Mouse (Mus musculus) cerebellum, adult 11-12 months (tissue): ENCODE results near the gene Sppl2b.

Experiments used
- DNase-seq: peaks from one replicate; pipeline ENCODE4 v3.0.0; 2022

Sppl2b gene

GRCm38 (mm10) chr10:80900318-80901247 is 45.5 kb downstream of the Sppl2b start, which contains the start of gene Timm13:
Timm13 (minus strand) TSS chr10:80900969.
- peak; percentile 99 for DNase-seq

GRCm38 (mm10) chr10:80901409-80902272 is 46.6 kb downstream of the Sppl2b start:
- DNase-seq, result peak; percentile 70

- peak; percentile 48 for DNase-seq
These were observed 47.3 kb downstream of the Sppl2b start for GRCm38 (mm10) chr10:80902273-80902940.

GRCm38 (mm10) chr10:80903282-80903681 is 48.2 kb downstream of the Sppl2b start:
- DNase-seq, result peak; percentile 64

- DNase-seq, result peak; percentile 66
These were observed 49.1 kb downstream of the Sppl2b start for GRCm38 (mm10) chr10:80904004-80904693.

GRCm38 (mm10) chr10:80904709-80905108 is 49.6 kb downstream of the Sppl2b start:
- peak; percentile 51 for DNase-seq

- DNase-seq, result no peak
These were observed 54.5 kb downstream of the Sppl2b start for GRCm38 (mm10) chr10:80909375-80910162.

- DNase-seq, result no peak
These were observed 56.3 kb downstream of the Sppl2b start for GRCm38 (mm10) chr10:80911354-80911753.

GRCm38 (mm10) chr10:80911891-80912290 is 56.8 kb downstream of the Sppl2b start:
- no peak for DNase-seq

GRCm38 (mm10) chr10:80913364-80914011 is 58.4 kb downstream of the Sppl2b start:
- DNase-seq, result peak; percentile 58

- DNase-seq, result peak; percentile 94
These were observed 59.2 kb downstream of the Sppl2b start for GRCm38 (mm10) chr10:80914253-80914656.

GRCm38 (mm10) chr10:80915260-80915659 is 60.2 kb downstream of the Sppl2b start:
- no peak for DNase-seq

GRCm38 (mm10) chr10:80915736-80916135 is 60.7 kb downstream of the Sppl2b start:
- DNase-seq, result peak; percentile 70

- DNase-seq, result peak; percentile 77
These were observed 62.3 kb downstream of the Sppl2b start for GRCm38 (mm10) chr10:80917336-80917778.

GRCm38 (mm10) chr10:80917779-80918434 is 62.8 kb downstream of the Sppl2b start, which contains the start of gene Lmnb2:
Lmnb2 (minus strand) TSS chr10:80918245.
- peak; percentile 88 for DNase-seq
